Mouse (Mus musculus) heart, embryonic 16.5 days (tissue): ENCODE results near the gene Ppp1r21. TPM values are rescaled to one million over a fixed set of nuclear protein-coding genes. Genes with fewer than 3 reads are reported as not detected.

Experiments
- ATAC-seq: fragments of 200-750 bp; cut with Nextera tagmentation; replicated peaks from 2 replicates; pipeline ENCODE4 v1.8.0; 2017; ENCODE audit warnings: moderate number of reproducible peaks; ENCODE audit not compliant: insufficient read depth, low FRiP score; ENCODE audit errors: extremely low read depth
- H3K27ac ChIP-seq: fragments of 300-500 bp; sonication (generic); 2 replicates; pipeline ENCODE4 v1.5.1; 2014; ENCODE audit warnings: mild to moderate bottlenecking, low read length, control low read depth, moderate library complexity
- H3K27me3 ChIP-seq: fragments of 300-500 bp; sonication (generic); 2 replicates; pipeline ENCODE4 v1.6.1; 2014; ENCODE audit warnings: low read length, mixed read lengths; ENCODE audit not compliant: control insufficient read depth, insufficient read depth
- H3K36me3 ChIP-seq: fragments of 300-500 bp; sonication (generic); 2 replicates; pipeline ENCODE4 v1.6.1; 2014; ENCODE audit not compliant: control insufficient read depth, insufficient read depth
- H3K4me1 ChIP-seq: fragments of 300-500 bp; sonication (generic); 2 replicates; pipeline ENCODE4 v1.6.1; 2014; ENCODE audit warnings: low read length, mixed read lengths; ENCODE audit not compliant: control insufficient read depth, insufficient read depth
- H3K4me2 ChIP-seq: fragments of 300-500 bp; sonication (generic); 2 replicates; pipeline ENCODE4 v1.6.1; 2014; ENCODE audit warnings: low read depth, mild to moderate bottlenecking, control low read depth, low read length
- H3K4me3 ChIP-seq: fragments of 300-500 bp; sonication (generic); 2 replicates; pipeline ENCODE4 v1.5.1; 2014; ENCODE audit warnings: mild to moderate bottlenecking, control low read depth, low read length
- H3K9ac ChIP-seq: fragments of 300-500 bp; sonication (generic); 2 replicates; pipeline ENCODE4 v1.6.1; 2014; ENCODE audit warnings: low read length, control low read depth
- H3K9me3 ChIP-seq: fragments of 300-500 bp; sonication (generic); replicated peaks from 2 replicates; pipeline ENCODE4 v1.6.1; 2016; ENCODE audit warnings: low read length; ENCODE audit not compliant: control insufficient read depth
- WGBS: fragments of 180-500 bp; shearing (Covaris S2); extraction: QIAGEN DNeasy Blood & Tissue Kit; methylation state at CpG from one replicate; pipeline ENCODE4 v1.1.7; 2014; 5-methylcytosine and 5-hydroxymethylcytosine counted together
- polyA plus RNA-seq: library from polyadenylated mRNA; unstranded; fragments of >200 nt; fragmentation: Nextera tagmentation; extraction: Ambion mirVana; gene quantifications from 2 replicates; pipeline ENCODE4 v1.2.1, GENCODE M21; 2015

Ppp1r21 gene
- polyA plus RNA-seq, 1 experiment from 2014 or later, result 14.1 TPM

- H3K4me1 ChIP-seq, result peaks cover 22% of the 10 kb centered on the region
- no peak overlapping the region for H3K4me3 ChIP-seq
- H3K9me3 ChIP-seq, result no peaks in the 10 kb centered on the region
- no peak overlapping the region for H3K27ac ChIP-seq
- H3K36me3 ChIP-seq, result no peaks in the 10 kb centered on the region
- H3K9ac ChIP-seq, result no peak overlapping the region
- H3K27me3 ChIP-seq, result no peaks in the 10 kb centered on the region
- WGBS, result 82% methylated on average over 4 of the region's 4 CpGs
- H3K4me2 ChIP-seq, result no peak overlapping the region
- no peak for ATAC-seq
Measured at GRCm38 (mm10) chr17:88596068-88596467, 66.2 kb downstream of the Ppp1r21 start.

- Histone ChIP-seq H3K27ac (peak overlapping the region; percentile 94), H3K9ac (peak overlapping the region; percentile 76), H3K4me1 (peaks cover 22% of the 10 kb centered on the region), H3K4me3 (peak overlapping the region; percentile 60), H3K27me3 (no peaks in the 10 kb centered on the region), H3K9me3 (no peaks in the 10 kb centered on the region), H3K36me3 (no peaks in the 10 kb centered on the region), H3K4me2 (peak overlapping the region; percentile 97)
- WGBS, result 31% methylated on average over 16 of the region's 16 CpGs
- ATAC-seq, result no peak
Measured at GRCm38 (mm10) chr17:88596544-88597221, 66.8 kb downstream of the Ppp1r21 start.

GRCm38 (mm10) chr17:88597222-88598055 is 67.5 kb downstream of the Ppp1r21 start, which contains the start of gene Ston1:
TSS of gene Ston1 (plus strand) at chr17:88597684.
- WGBS, result under 1% methylated on average over 39 of the region's 41 CpGs
- ATAC-seq, result peak; percentile 89

DNA sequence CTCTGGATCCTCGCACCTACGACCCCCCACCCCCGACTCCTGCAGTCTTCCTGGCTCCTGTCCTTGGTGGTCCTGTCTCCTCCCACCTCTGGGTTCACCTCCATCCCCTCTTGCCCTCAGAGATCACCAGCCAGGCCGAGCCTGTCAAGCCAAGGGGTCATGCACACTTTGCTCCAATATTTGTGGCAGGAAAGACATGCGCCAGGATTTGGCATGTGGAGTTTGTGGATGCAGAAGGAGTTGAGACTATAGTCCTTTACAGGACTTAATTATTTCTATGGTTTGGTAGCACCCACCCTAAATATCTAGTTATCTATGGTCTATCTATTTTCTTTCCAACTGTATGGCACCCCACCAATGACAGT is 68.1 kb downstream of the Ppp1r21 start:
- Histone ChIP-seq H3K27me3 (no peaks in the 10 kb centered on the region), H3K4me1 (peaks cover 22% of the 10 kb centered on the region)

More at GRCm38 (mm10) chr17:88597222-88598055, 67.5 kb downstream of the Ppp1r21 start, which contains the start of gene Ston1:
- Histone ChIP-seq H3K9me3 (no peaks in the 10 kb centered on the region), H3K27ac (peak within 1 kb of the TSS; percentile 94), H3K36me3 (no peaks in the 10 kb centered on the region), H3K4me2 (peak within 1 kb of the TSS; percentile 97), H3K27me3 (no peaks in the 10 kb centered on the region), H3K9ac (peak within 1 kb of the TSS; percentile 76), H3K4me3 (peak within 1 kb of the TSS; percentile 60), H3K4me1 (peaks cover 22% of the 10 kb centered on the region)

GRCm38 (mm10) chr17:88598570-88599368 is 68.9 kb downstream of the Ppp1r21 start:
- Histone ChIP-seq H3K4me1 (peaks cover 22% of the 10 kb centered on the region), H3K27me3 (no peaks in the 10 kb centered on the region), H3K9me3 (no peaks in the 10 kb centered on the region), H3K27ac (peak overlapping the region; percentile 72), H3K4me2 (peak overlapping the region; percentile 97), H3K9ac (peak overlapping the region; percentile 56), H3K36me3 (no peaks in the 10 kb centered on the region), H3K4me3 (peak overlapping the region; percentile 60)
- 17% methylated on average over 14 of the region's 14 CpGs for WGBS
- no peak for ATAC-seq

More for the DNA sequence above, 68.1 kb downstream of the Ppp1r21 start:
- no peaks in the 10 kb centered on the region for H3K9me3 ChIP-seq
- peak overlapping the region; percentile 60 for H3K4me3 ChIP-seq
- no peak for ATAC-seq
- no peaks in the 10 kb centered on the region for H3K36me3 ChIP-seq
- H3K9ac ChIP-seq, result peak overlapping the region; percentile 76
- peak overlapping the region; percentile 94 for H3K27ac ChIP-seq
- 7% methylated on average over 5 of the region's 5 CpGs for WGBS
- peak overlapping the region; percentile 97 for H3K4me2 ChIP-seq

DNA sequence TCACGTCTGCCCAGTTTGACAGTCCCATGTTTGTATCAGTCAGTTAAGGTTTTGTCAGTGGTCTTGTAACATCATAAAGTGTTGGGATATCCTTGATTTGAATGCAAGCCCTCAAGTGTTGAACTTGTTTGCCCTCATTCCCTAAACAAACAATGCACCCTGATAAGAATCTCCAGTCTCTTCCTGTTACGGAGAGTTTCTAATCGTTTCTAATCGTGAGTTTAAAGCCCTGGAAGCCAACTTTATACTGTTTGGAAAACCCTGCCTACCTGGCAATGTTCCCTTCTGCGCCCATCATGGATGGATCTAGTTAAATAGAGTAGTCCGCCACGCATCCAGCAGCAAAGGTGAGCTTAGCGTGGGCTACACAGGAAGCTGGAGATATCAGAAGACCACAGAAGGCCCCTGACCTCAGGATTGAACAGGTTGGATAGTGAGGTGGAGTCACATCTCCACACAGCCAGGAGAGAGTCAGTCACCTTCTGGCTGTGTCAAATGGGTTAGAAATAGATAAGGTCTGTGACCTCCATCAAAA is 70.6 kb downstream of the Ppp1r21 start:
- H3K27me3 ChIP-seq, result no peaks in the 10 kb centered on the region
- no peak overlapping the region for H3K4me3 ChIP-seq
- peaks cover 22% of the 10 kb centered on the region for H3K4me1 ChIP-seq
- no peaks in the 10 kb centered on the region for H3K36me3 ChIP-seq
- H3K9ac ChIP-seq, result no peak overlapping the region
- H3K4me2 ChIP-seq, result no peak overlapping the region
- 67% methylated on average over 8 of the region's 8 CpGs for WGBS
- H3K9me3 ChIP-seq, result no peaks in the 10 kb centered on the region
- no peak overlapping the region for H3K27ac ChIP-seq
- no peak for ATAC-seq

- H3K4me2 ChIP-seq, result no peak overlapping the region
- no peak for ATAC-seq
- H3K9me3 ChIP-seq, result no peaks in the 10 kb centered on the region
- H3K27ac ChIP-seq, result no peak overlapping the region
- H3K36me3 ChIP-seq, result no peaks in the 10 kb centered on the region
- H3K4me1 ChIP-seq, result peaks cover 10% of the 10 kb centered on the region
- H3K27me3 ChIP-seq, result no peaks in the 10 kb centered on the region
- no peak overlapping the region for H3K9ac ChIP-seq
- H3K4me3 ChIP-seq, result no peak overlapping the region
- WGBS, result 87% methylated on average over 11 of the region's 11 CpGs
Measured at GRCm38 (mm10) chr17:88603943-88604342, 74.0 kb downstream of the Ppp1r21 start.

DNA sequence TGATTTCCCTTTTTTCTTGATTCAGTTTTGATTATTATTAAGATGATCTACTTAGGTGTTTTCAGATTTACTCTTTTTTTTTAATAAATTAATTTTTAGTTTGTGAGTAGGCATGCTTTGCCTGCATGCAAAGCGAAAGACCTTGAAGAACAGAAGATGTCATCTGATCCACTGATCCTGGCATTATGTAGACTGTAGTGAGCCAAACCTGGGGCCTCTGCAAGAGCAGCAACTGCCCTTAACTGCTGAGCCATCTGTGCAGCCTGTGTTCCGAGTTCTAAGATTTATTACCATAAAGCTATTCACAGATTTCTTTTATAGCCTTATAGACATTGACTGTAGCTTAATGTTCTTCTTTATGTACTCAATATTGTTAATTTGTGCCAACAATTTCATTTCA is 76.1 kb downstream of the Ppp1r21 start:
- Histone ChIP-seq H3K4me1 (no peaks in the 10 kb centered on the region), H3K27ac (no peak overlapping the region), H3K4me2 (no peak overlapping the region), H3K9ac (no peak overlapping the region), H3K36me3 (no peaks in the 10 kb centered on the region; the same call in 1 of the 2 replicates), H3K9me3 (no peaks in the 10 kb centered on the region), H3K27me3 (no peaks in the 10 kb centered on the region), H3K4me3 (no peak overlapping the region)
- no peak for ATAC-seq
- 84% methylated on average over 2 of the region's 2 CpGs for whole genome bisulfite sequencing
